Mouse (Mus musculus) bone marrow, adult 2 months (tissue): ENCODE measurements around the gene Vps54. TPM values are rescaled to one million over a fixed set of nuclear protein-coding genes. Genes with fewer than 3 reads are reported as not detected.

Source experiments
- H3K27ac ChIP-seq: fragments of 200-500 bp; 2 replicates; pipeline ENCODE4 v1.5.1; 2012; ENCODE audit warnings: low read depth, mild to moderate bottlenecking, control low read depth, inconsistent platforms, low read length; ENCODE audit not compliant: control insufficient read depth, poor library complexity, insufficient read depth
- H3K4me1 ChIP-seq: fragments of 200-500 bp; 2 replicates; pipeline ENCODE4 v1.6.1; 2011; ENCODE audit warnings: low read length; ENCODE audit not compliant: control insufficient read depth, insufficient read depth
- H3K4me3 ChIP-seq: fragments of 200-500 bp; replicated peaks from 2 replicates; pipeline ENCODE3; 2011; ENCODE audit warnings: mild to moderate bottlenecking, low read depth, low read length, control low read depth; ENCODE audit not compliant: control insufficient read depth
- CTCF ChIP-seq: fragments of 200-500 bp; IDR thresholded peaks from 2 replicates; pipeline ENCODE4 v1.5.1; 2011; ENCODE audit warnings: low read length, control low read depth; ENCODE audit not compliant: control insufficient read depth, insufficient read depth
- POLR2A ChIP-seq: fragments of 200-500 bp; IDR thresholded peaks from 2 replicates; pipeline ENCODE4 v1.6.1; 2011; ENCODE audit warnings: low read depth, mild to moderate bottlenecking, control low read depth, low read length, borderline replicate concordance; ENCODE audit not compliant: control insufficient read depth
- WGBS: fragments of 180-500 bp; shearing (Covaris S2); methylation state at CpG from one replicate; pipeline ENCODE4 v1.1.7; 2018; 5-methylcytosine and 5-hydroxymethylcytosine counted together
- polyA plus RNA-seq: library from polyadenylated mRNA; stranded (reverse); fragments of >200 nt; gene quantifications from 2 replicates; pipeline ENCODE4 v1.2.4, GENCODE M21; 2011; ENCODE audit warnings: low replicate concordance; ENCODE audit not compliant: missing spikeins, insufficient read depth, insufficient read length

The Vps54 gene
- polyA plus RNA-seq, 1 experiment, result 19.5 TPM

GRCm38 (mm10) chr11:21313922-21314657 is 75.0 kb downstream of the Vps54 start:
- H3K4me1 ChIP-seq, result peaks cover 1% of the 10 kb centered on the region
- 70% methylated on average over 9 of the region's 9 CpGs for WGBS
- 0 out of 2 replicates have a peak overlapping the region, but pooled peaks have one; percentile 57 for H3K27ac ChIP-seq
- H3K4me3 ChIP-seq, result no peak overlapping the region
- TF ChIP-seq POLR2A (no peak), CTCF (no peak)

GRCm38 (mm10) chr11:21321577-21321976 is 82.5 kb downstream of the Vps54 start:
- TF ChIP-seq POLR2A (no peak), CTCF (no peak)
- Histone ChIP-seq H3K4me1 (no peaks in the 10 kb centered on the region), H3K4me3 (no peak overlapping the region), H3K27ac (no peak overlapping the region)
- 39% methylated on average over 3 of the region's 3 CpGs for WGBS

DNA sequence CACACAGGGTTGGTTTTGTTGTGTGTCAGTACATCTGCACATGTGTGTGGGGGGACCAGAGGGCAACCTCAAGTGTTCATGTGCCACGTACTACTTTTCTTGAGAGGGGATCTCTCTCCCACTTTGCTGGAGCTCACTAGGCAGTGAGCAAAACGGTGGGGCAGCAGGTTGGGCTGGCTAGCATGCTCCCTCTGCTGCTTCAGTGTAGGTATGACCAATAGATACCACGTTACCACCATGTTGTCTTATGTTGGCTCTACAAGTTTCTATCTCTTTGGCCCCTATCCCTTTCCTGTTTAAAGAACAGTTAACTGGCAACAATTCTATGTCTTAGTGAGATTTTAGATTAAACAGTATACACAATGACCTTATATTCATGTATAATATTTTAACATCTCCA is 83.3 kb downstream of the Vps54 start:
- H3K4me1 ChIP-seq, result no peaks in the 10 kb centered on the region
- TF ChIP-seq POLR2A (no peak), CTCF (peak; percentile 19; the same call in 1 of the 2 replicates)
- no peak overlapping the region for H3K27ac ChIP-seq
- 76% methylated on average over 3 of the region's 3 CpGs for WGBS
- H3K4me3 ChIP-seq, result no peak overlapping the region

- TF ChIP-seq POLR2A, result no peak
- TF ChIP-seq CTCF, result no peak
- H3K4me3 ChIP-seq, result no peak overlapping the region
- no peaks in the 10 kb centered on the region for H3K4me1 ChIP-seq
- no peak overlapping the region for H3K27ac ChIP-seq
- 86% methylated on average over 5 of the region's 5 CpGs for WGBS
Measured at GRCm38 (mm10) chr11:21325781-21326180, 86.7 kb downstream of the Vps54 start.

DNA sequence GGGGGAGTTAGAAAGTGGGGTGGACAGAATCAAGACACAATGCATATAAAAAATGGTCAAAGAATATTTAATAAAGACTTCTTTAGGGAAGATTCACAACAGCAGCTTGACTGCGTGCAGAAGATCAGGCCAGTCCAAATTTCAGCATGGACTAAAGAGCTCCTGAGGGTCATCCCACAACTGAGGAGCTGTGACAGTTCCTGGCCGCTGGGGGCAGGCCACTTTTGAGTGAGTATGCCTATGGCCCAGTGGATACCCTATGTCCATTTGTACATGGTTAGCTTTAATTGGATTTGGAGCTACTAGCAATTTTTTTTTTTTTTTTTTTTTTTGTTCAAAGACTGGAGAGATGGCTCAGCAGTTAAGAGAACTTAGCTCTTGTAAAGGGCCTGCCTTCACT is 87.7 kb downstream of the Vps54 start:
- Histone ChIP-seq H3K4me3 (no peak overlapping the region), H3K27ac (no peak overlapping the region), H3K4me1 (no peaks in the 10 kb centered on the region)
- no peak for TF ChIP-seq POLR2A
- no peak for TF ChIP-seq CTCF
- WGBS, result 87% methylated on average over 2 of the region's 2 CpGs

- TF ChIP-seq POLR2A, result no peak
- no peak for TF ChIP-seq CTCF
- H3K4me1 ChIP-seq, result no peaks in the 10 kb centered on the region
- no peak overlapping the region for H3K27ac ChIP-seq
- WGBS, result 88% methylated on average over 5 of the region's 5 CpGs
- H3K4me3 ChIP-seq, result no peak overlapping the region
Measured at GRCm38 (mm10) chr11:21327486-21327885, 88.4 kb downstream of the Vps54 start.

DNA sequence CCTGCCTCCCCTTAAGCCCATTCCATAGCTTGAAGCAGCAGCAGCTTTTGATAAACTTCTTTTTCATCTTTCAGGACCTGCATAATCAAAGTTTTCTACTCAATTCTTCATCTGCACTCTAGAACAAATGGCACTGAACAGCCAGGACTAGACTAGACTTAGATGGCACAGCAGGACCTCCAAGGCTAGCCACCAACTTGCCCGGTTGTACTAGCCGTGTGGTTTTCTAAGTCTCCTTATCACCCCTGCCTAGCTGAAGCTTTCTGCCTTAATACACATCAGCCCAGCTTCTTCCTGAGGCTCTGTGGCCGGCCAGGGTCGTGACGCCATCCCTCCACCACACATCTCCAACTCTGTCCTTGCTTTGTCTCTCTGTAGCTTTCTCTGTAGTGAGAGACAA is 89.1 kb downstream of the Vps54 start:
- Histone ChIP-seq H3K4me1 (no peaks in the 10 kb centered on the region), H3K4me3 (no peak overlapping the region), H3K27ac (no peak overlapping the region)
- WGBS, result 67% methylated on average over 5 of the region's 5 CpGs
- TF ChIP-seq POLR2A (no peak), CTCF (no peak)

DNA sequence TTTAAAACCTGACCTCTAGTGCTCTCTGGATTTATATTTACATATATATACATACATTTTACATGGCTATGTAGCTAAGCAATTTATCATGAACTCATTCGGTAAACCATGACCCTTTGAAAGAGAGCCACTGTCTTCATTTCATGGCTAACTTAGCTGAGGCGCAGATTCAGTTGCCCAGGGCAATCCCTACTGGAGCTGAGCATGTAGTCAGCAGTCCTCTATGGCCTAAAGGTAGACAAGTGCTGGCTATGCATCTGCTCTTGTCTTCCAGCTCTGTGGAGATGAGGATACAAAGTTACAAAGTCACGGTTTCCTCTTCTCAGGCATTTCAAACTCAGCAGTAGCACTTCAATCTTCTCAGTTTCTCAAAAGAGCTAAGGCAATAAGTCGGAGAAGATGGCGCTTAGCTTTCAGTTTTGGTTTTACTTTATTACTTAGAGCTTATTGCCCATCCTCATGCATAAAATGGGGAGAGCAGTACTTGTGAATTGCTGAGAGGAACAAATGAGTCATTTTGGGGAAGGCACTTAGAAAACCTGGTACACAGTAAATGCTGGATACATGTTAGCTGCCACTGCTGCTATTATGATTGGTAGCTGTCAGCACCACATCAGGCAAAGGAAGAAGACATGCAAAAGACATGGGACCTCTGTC is 93.7 kb downstream of the Vps54 start:
- no peak overlapping the region for H3K4me3 ChIP-seq
- no peaks in the 10 kb centered on the region for H3K4me1 ChIP-seq
- WGBS, result 86% methylated on average over 5 of the region's 5 CpGs
- no peak overlapping the region for H3K27ac ChIP-seq
- TF ChIP-seq POLR2A, result no peak
- TF ChIP-seq CTCF, result no peak

DNA sequence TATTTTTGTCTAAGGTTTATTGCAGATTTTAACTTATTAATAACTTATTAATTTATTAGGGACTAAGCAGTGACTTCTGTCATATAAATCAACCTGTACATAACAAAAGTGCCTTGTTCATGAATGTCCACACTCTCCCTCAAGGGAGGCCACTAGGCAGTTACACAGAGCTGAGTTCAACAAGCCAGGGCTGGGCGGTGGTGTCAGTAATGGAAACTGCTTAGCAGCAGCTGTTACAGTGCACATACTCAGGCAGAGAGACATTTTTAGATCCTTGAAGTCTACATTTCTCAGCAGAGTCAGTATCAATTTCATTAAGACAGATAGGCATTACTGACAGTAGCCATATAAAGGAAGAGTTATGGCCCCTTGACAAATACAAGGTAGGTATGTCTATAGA is 98.8 kb downstream of the Vps54 start:
- H3K27ac ChIP-seq, result no peak overlapping the region
- 88% methylated on average over 1 of the region's 1 CpGs for WGBS
- H3K4me3 ChIP-seq, result no peak overlapping the region
- H3K4me1 ChIP-seq, result no peaks in the 10 kb centered on the region
- TF ChIP-seq CTCF, result no peak
- no peak for TF ChIP-seq POLR2A

GRCm38 (mm10) chr11:21339088-21339487 is 100.0 kb downstream of the Vps54 start:
- no peak overlapping the region for H3K4me3 ChIP-seq
- WGBS, result 84% methylated on average over 4 of the region's 4 CpGs
- H3K27ac ChIP-seq, result no peak overlapping the region
- no peaks in the 10 kb centered on the region for H3K4me1 ChIP-seq
- TF ChIP-seq POLR2A, result no peak
- TF ChIP-seq CTCF, result no peak
